Comparison of ENCODE assay signal across 13 mouse cellular contexts in the genomic region with DNA sequence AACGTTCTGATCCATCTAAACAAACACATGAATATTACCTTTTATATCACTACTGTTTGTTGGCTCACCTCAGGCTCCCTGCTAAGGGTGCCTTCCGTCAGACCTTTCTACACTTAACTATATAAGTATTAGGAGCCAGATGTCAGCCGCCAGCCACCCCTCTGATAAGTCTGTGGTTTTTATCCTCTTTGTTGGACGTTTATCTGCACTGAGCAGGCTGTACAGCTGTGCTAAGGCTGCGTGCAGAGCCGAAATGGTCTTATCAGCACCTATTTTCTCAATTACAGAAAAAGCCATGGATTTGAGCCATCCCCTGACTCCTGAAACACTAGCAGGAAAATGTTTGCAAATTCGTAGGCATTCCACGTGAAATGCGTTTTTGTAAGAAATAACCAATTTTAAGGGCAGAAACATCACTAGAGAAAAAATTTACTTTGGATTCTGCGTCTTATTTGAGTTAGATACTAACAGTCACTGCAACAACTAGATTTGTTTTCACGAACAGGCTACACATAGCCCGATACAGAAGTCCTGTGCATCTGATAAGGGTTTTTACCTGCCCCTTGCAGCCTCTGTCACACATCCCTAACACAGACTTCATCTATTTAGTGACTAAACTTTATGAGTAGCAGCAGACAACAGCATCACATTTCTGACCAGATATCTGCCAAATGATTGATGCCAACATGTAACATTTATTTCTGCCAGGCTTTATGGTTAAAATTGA.
DNase-seq lines count a peak whose midpoint lies in the region; ATAC-seq lines count a peak whose summit lies in the region.
"Had no signal": no experiment of that assay in that cellular context is flagged by ENCODE, and none has a peak within 500 bp of the region (broad histone marks: within the 10 kb centered on the region; RNA-seq: fewer than 3 reads in every experiment).

No protein-coding gene starts in this region.

- ATAC-seq in embryonic facial prominence, embryonic 11.5 days (replicated peaks; ENCODE audit: insufficient number of reproducible peaks, low FRiP score, low TSS enrichment, low read depth) = 0 out of 2 replicates have a peak, but pooled peaks have one; percentile 21
- ATAC-seq in lung, embryonic 15.5 days (ENCODE audit: borderline replicate concordance, extremely low read depth, low FRiP score, low TSS enrichment) = peak; percentile 35; the same call in 1 of the 2 replicates
- peak; percentile 99 for ATAC-seq in liver, embryonic 11.5 days (replicated peaks; ENCODE audit: low FRiP score)
- ATAC-seq in midbrain, embryonic 15.5 days (replicated peaks) = peak; percentile 55; the same call in 1 of the 2 replicates

- no peak overlapping the region for H3K9ac ChIP-seq in embryonic facial prominence, embryonic 11.5 days (replicated peaks; ENCODE audit: low read length)
- no peak overlapping the region for H3K9ac ChIP-seq in lung, embryonic 15.5 days
- H3K9ac ChIP-seq in liver, embryonic 11.5 days (ENCODE audit: low read depth, low read length) = no peak overlapping the region
- H3K9ac ChIP-seq in midbrain, embryonic 15.5 days = no peak overlapping the region
- H3K9ac ChIP-seq: embryonic facial prominence, embryonic 15.5 days had no signal

- WGBS in embryonic facial prominence, embryonic 11.5 days = 64% methylated on average over 12 of the region's 12 CpGs
- WGBS in embryonic facial prominence, embryonic 10.5 days = 76% methylated on average over 12 of the region's 12 CpGs
- 56% methylated on average over 12 of the region's 12 CpGs for WGBS in lung, embryonic 15.5 days
- WGBS in liver, embryonic 11.5 days = 27% methylated on average over 12 of the region's 12 CpGs
- 58% methylated on average over 12 of the region's 12 CpGs for WGBS in midbrain, embryonic 15.5 days

- DNase-seq in embryonic facial prominence, embryonic 11.5 days (ENCODE audit: low spot score) = no peak
- no peak for DNase-seq in embryonic facial prominence, embryonic 10.5 days (ENCODE audit: low spot score)
- DNase-seq in lung, postnatal 25 days (ENCODE audit: low spot score) = no peak
- peak; percentile 50 for DNase-seq in liver, embryonic 11.5 days (ENCODE audit: low spot score)
- DNase-seq in left cerebral cortex, postnatal 14 days (ENCODE audit: low spot score in 2 of 2) = no peak
- no peak for DNase-seq in layer of hippocampus, postnatal 10 days (ENCODE audit: low spot score in 2 of 2)
- DNase-seq: cerebellum, adult 11-12 months; lung, adult 18-20 months had no signal

- H3K36me3 ChIP-seq in embryonic facial prominence, embryonic 11.5 days (replicated peaks; ENCODE audit: control insufficient read depth, insufficient read depth, low read depth, low read length) = no peaks in the 10 kb centered on the region
- no peaks in the 10 kb centered on the region for H3K36me3 ChIP-seq in embryonic facial prominence, embryonic 10.5 days (replicated peaks)
- H3K36me3 ChIP-seq in lung, embryonic 15.5 days = no peaks in the 10 kb centered on the region
- H3K36me3 ChIP-seq in liver, embryonic 11.5 days (ENCODE audit: control insufficient read depth, insufficient read depth, low read length) = no peaks in the 10 kb centered on the region
- H3K36me3 ChIP-seq in midbrain, embryonic 15.5 days (replicated peaks) = no peaks in the 10 kb centered on the region
- H3K36me3 ChIP-seq: embryonic facial prominence, embryonic 15.5 days had no signal

- no peak overlapping the region for H3K4me2 ChIP-seq in embryonic facial prominence, embryonic 11.5 days (ENCODE audit: low read depth, low read length)
- no peak overlapping the region for H3K4me2 ChIP-seq in lung, embryonic 15.5 days
- peak overlapping the region; percentile 61 for H3K4me2 ChIP-seq in liver, embryonic 11.5 days
- no peak overlapping the region for H3K4me2 ChIP-seq in midbrain, embryonic 15.5 days

- no peak overlapping the region for H3K27ac ChIP-seq in embryonic facial prominence, embryonic 11.5 days (replicated peaks; ENCODE audit: low read depth, low read length)
- H3K27ac ChIP-seq in embryonic facial prominence, embryonic 10.5 days (replicated peaks) = no peak overlapping the region; the same call in 1 of the 2 replicates
- no peak overlapping the region for H3K27ac ChIP-seq in lung, embryonic 15.5 days
- H3K27ac ChIP-seq in liver, embryonic 11.5 days (ENCODE audit: low read depth, low read length) = no peak overlapping the region
- 0 out of 2 replicates have a peak overlapping the region, but pooled peaks have one; percentile 42 for H3K27ac ChIP-seq in midbrain, embryonic 15.5 days
- H3K27ac ChIP-seq: embryonic facial prominence, embryonic 15.5 days; layer of hippocampus, adult 2 months had no signal

- H3K9me3 ChIP-seq in embryonic facial prominence, embryonic 11.5 days (replicated peaks; ENCODE audit: control insufficient read depth, low read length) = no peaks in the 10 kb centered on the region
- H3K9me3 ChIP-seq in embryonic facial prominence, embryonic 10.5 days = no peaks in the 10 kb centered on the region
- H3K9me3 ChIP-seq in lung, embryonic 15.5 days = no peaks in the 10 kb centered on the region
- H3K9me3 ChIP-seq in liver, embryonic 11.5 days (ENCODE audit: control insufficient read depth, low read length) = no peaks in the 10 kb centered on the region
- H3K9me3 ChIP-seq in midbrain, embryonic 15.5 days = no peaks in the 10 kb centered on the region
- H3K9me3 ChIP-seq: embryonic facial prominence, embryonic 15.5 days had no signal

- no peak overlapping the region for H3K4me3 ChIP-seq in embryonic facial prominence, embryonic 11.5 days (ENCODE audit: low read depth, low read length)
- no peak overlapping the region for H3K4me3 ChIP-seq in embryonic facial prominence, embryonic 10.5 days
- H3K4me3 ChIP-seq in lung, embryonic 15.5 days = no peak overlapping the region
- H3K4me3 ChIP-seq in liver, embryonic 11.5 days (ENCODE audit: low read depth, low read length) = 0 out of 2 replicates have a peak overlapping the region, but pooled peaks have one; percentile 7
- H3K4me3 ChIP-seq in midbrain, embryonic 15.5 days = no peak overlapping the region
- H3K4me3 ChIP-seq: layer of hippocampus, adult 2 months; myocyte had no signal

- no peaks in the 10 kb centered on the region for H3K27me3 ChIP-seq in embryonic facial prominence, embryonic 11.5 days (ENCODE audit: control insufficient read depth, insufficient read depth, low read length)
- H3K27me3 ChIP-seq in embryonic facial prominence, embryonic 10.5 days (replicated peaks; ENCODE audit: low read depth, poor library complexity, severe bottlenecking) = no peaks in the 10 kb centered on the region
- no peaks in the 10 kb centered on the region for H3K27me3 ChIP-seq in lung, embryonic 15.5 days
- H3K27me3 ChIP-seq in liver, embryonic 11.5 days (replicated peaks; ENCODE audit: control insufficient read depth, insufficient read depth, low read length) = no peaks in the 10 kb centered on the region
- H3K27me3 ChIP-seq in midbrain, embryonic 15.5 days (replicated peaks) = no peaks in the 10 kb centered on the region
- H3K27me3 ChIP-seq: embryonic facial prominence, embryonic 15.5 days had no signal

- intact Hi-C loops in left cerebral cortex, postnatal 14 days (cut with DNase I) = loop anchor here (5.0 kb wide), 1 partner anchor 84 kb away; no protein-coding TSS in a partner anchor

- H3K4me1 ChIP-seq in embryonic facial prominence, embryonic 11.5 days (ENCODE audit: control insufficient read depth, insufficient read depth, low read length) = peaks cover 3% of the 10 kb centered on the region; the same call in 1 of the 2 replicates
- H3K4me1 ChIP-seq in embryonic facial prominence, embryonic 10.5 days = peaks cover 47% of the 10 kb centered on the region
- peaks cover 28% of the 10 kb centered on the region for H3K4me1 ChIP-seq in lung, embryonic 15.5 days
- H3K4me1 ChIP-seq in liver, embryonic 11.5 days (replicated peaks; ENCODE audit: control insufficient read depth, insufficient read depth, low read length) = peaks cover 27% of the 10 kb centered on the region
- H3K4me1 ChIP-seq in midbrain, embryonic 15.5 days = peaks cover 23% of the 10 kb centered on the region

Comparison
In these comparisons a context has a peak if more than half of its experiments do, and no peak if none do; other contexts are left out.
1. ATAC-seq: peak in every context shown above with its lines; median percentile 99 in liver, embryonic 11.5 days; 55 in midbrain, embryonic 15.5 days; 35 in lung, embryonic 15.5 days; 21 in embryonic facial prominence, embryonic 11.5 days.